Mouse (Mus musculus) adrenal gland, postnatal 14 days (tissue): ENCODE results near the gene Gm9837. TPM values are rescaled to one million over a fixed set of nuclear protein-coding genes. Genes with fewer than 3 reads are reported as not detected.

Experiments
- DNase-seq: peaks from one replicate; pipeline ENCODE4 v3.0.0; 2021; ENCODE audit warnings: mixed read lengths
- total RNA-seq: library from RNA; stranded (reverse); gene quantifications from 2 replicates; pipeline ENCODE4 v1.2.3, GENCODE M21; 2021

The Gm9837 gene
- total RNA-seq, 1 experiment from 2014 or later = not detected

DNA sequence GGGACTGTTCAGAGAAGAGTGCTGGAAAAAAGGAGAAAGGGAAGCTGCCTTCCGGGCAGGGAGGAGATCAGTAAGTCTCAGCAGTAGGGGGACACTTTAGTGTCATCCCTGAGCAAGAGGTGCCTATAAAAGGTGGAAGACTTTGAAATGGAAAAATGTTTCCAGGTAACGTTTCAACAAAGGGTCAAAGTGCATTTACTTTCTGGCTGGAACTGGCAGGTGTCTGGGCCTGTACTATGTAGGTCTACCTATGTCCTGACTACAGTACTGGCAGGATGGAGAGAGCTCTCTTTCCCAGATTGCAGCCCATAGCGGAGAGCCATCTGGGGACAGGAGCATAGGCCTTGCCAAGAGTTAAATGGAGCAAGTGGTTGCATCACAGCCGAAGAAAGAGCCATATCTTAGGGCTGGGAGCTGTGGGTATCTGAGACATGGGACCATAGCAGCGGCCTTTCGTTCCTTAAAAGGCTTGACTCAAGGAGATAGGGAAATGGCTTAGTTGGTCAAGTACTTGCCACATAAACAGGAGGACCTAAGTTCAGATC lies 44.5 kb downstream of the Gm9837 start:
- DNase-seq = peak; percentile 35

DNA sequence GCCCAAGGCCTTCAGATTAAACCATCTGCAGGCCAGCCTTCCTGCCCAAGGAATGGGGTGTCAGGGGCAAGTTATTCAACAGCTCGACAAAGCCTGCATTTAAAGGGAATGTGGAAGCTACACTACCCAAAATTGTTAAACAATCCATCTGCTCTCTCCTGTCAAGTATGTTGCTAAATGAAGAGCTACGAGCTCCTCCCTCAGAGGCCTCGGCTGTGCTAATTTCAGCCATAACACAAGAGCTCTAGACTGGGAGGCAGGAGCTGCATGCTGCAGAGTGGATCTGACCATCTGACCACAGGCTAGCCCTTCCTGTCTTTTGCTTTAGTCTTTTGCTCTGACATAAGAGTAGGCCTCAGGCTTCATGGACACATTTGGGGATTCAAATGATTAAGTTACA lies 45.0 kb downstream of the Gm9837 start:
- no peak for DNase-seq

GRCm38 (mm10) chr11:53424826-53425225 lies 45.5 kb downstream of the Gm9837 start:
- peak; percentile 63 for DNase-seq

GRCm38 (mm10) chr11:53423036-53423435 lies 47.2 kb downstream of the Gm9837 start, which contains the start of gene Leap2:
TSS of gene Leap2 (minus strand) at chr11:53423170.
- DNase-seq = no peak

Other genes with a start within 250 kb of the Gm9837 start
- gene Hspa4, start 170.0 kb downstream of the Gm9837 start, total RNA-seq = 174 and 183 TPM in 2 replicates
- 10.6 and 11.8 TPM in 2 replicates for gene Zcchc10, start 145.8 kb downstream of the Gm9837 start, total RNA-seq
- gene Aff4, start 119.6 kb downstream of the Gm9837 start, total RNA-seq = 168 and 172 TPM in 2 replicates
- 0.79 and 17.6 TPM in 2 replicates for gene Leap2, start 47.3 kb downstream of the Gm9837 start, total RNA-seq
- gene Uqcrq, start 39.6 kb downstream of the Gm9837 start, total RNA-seq = 1,722 and 1,730 TPM in 2 replicates
- gene Gdf9, start 39.5 kb downstream of the Gm9837 start, total RNA-seq = 1.2 and 3.6 TPM in 2 replicates
- not detected in 2 replicates for gene Gm10447, start 13.4 kb downstream of the Gm9837 start, total RNA-seq
- 3.9 and 5.7 TPM in 2 replicates for gene Shroom1, start 13.3 kb downstream of the Gm9837 start, total RNA-seq
- gene Gm9945, start 9.7 kb upstream of the Gm9837 start, total RNA-seq = not detected in 2 replicates
- 0.68 and 1.1 TPM in 2 replicates for gene Sowaha, start 9.8 kb upstream of the Gm9837 start, total RNA-seq
- 39.0 and 42.2 TPM in 2 replicates for gene Sept8, start 48.8 kb upstream of the Gm9837 start, total RNA-seq
- gene Kif3a, start 96.9 kb upstream of the Gm9837 start, total RNA-seq = 28.0 and 31.0 TPM in 2 replicates
- gene Il4, start 148.2 kb upstream of the Gm9837 start, total RNA-seq = not detected in 2 replicates
- not detected in 2 replicates for gene Il13, start 164.2 kb upstream of the Gm9837 start, total RNA-seq
- gene Rad50, start 236.8 kb upstream of the Gm9837 start, total RNA-seq = 15.8 and 17.7 TPM in 2 replicates